Mouse (Mus musculus): ENCODE results near the gene Inpp5d.

GRCm38 (mm10) chr1:87658937-87659617 lies 39.0 kb downstream of the Inpp5d start:
- TF ChIP-seq CTCF (IDR thresholded peaks at IDR 0.05; ENCODE audit: borderline replicate concordance, control insufficient read depth, extremely low read depth, insufficient read depth, low read length, poor library complexity) (no peak), POLR2A (IDR thresholded peaks at IDR 0.05; ENCODE audit: control insufficient read depth, extremely low read depth, insufficient read depth, low read length, poor library complexity) (no peak)
